Mouse (Mus musculus): ENCODE measurements at regions not wholly inside any gene's neighbourhood (a gene's known extent, or its start where the extent isn't known, plus 50 kb on each side); places are given as distances from the start of the nearest gene placed in this dataset.

DNA sequence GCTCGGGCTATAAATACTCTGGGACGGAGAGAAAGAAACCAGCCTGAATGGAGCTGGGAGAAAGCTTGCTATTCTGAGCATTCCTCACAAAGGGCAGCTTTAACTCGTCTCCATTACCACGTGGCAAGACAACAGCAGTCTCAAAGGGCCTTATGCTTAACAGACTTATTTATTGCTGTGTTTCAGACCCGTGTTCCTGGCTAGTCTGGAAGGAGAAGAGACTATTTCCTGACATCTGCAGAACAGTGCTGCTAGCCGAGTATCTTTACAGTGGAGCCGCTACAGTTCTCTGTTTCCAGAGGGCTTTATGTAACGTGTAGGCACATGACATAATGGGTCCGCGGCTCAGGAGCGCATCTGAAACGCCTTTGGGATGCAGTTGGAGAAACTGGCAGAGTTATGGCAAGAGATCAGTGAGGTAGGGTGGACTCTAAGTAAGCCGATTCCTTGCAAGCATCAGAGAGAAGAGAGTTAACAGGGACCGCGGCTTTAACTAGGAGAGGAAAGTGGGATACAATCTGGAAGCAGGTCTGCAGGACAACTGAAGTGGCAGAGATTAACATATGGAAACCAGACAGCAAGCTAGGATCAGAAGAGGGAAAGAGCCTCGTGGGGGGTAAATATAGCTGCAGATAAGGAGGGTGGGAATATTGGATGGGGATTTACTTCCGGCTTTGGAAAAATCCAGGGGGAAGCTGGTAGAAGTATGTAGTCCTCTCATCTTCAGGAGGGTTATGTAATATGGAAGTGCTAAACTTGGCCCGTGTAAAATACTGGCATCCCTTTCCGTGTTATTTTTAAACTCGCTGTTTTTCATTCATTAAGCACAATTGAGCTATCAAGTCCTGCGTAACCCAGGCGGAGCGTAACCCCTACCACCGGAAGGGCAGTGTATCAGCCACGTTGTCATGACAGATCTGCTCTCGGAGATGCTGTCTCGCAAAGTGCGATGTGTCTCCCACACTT lies 229.3 kb upstream of the Prickle1 start:
- DNase-seq (ENCODE audit: extremely low spot score in 1 of 2, low spot score in 1 of 2) = peak; percentile 18 to 40

GRCm38 (mm10) chr15:93821236-93821635 lies 225.5 kb upstream of the Prickle1 start:
- no peak for DNase-seq (ENCODE audit: extremely low spot score in 1 of 2, low spot score in 1 of 2)

DNA sequence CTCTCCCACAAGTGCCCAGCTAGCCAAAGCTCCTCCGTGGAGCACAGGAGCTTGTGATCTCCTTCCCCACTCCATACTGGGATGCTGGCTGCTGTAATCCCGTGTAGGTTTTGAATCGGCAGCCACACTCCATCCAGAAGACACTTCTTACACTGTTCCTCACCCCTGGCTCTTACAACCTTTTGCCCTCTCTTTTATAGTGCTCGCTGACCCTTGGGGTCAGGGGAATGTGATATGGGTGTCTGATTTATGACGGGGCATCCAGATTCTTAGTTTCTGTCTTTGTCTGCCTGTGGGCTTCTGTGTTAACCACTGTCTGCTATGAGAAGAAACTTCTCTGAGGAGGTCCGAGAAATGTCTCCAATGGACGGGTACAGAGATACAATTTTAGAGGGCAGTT lies 216.3 kb upstream of the Prickle1 start:
- DNase-seq (ENCODE audit: extremely low spot score in 1 of 2, low spot score in 1 of 2) = no peak

DNA sequence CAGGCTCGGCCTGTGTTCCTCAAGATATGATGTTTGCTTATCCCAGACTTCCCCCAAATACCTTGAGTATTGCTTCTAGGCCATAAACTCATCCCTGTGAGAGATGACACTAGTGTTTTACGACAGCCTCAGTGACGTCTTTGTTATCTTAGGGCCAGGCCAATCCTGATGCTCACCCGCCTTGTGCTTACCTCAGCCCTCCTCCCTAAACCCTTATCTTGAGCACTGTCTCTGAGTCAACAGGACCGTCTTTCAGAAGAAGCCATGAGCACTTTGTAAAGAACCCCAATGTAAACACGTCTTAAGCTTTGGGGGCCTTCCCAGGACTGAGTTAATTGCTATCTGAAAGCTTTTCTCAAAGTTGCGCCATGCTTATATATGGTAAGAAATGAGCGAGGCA lies 212.3 kb upstream of the Prickle1 start:
- no peak for DNase-seq (ENCODE audit: extremely low spot score in 1 of 2, low spot score in 1 of 2)

DNA sequence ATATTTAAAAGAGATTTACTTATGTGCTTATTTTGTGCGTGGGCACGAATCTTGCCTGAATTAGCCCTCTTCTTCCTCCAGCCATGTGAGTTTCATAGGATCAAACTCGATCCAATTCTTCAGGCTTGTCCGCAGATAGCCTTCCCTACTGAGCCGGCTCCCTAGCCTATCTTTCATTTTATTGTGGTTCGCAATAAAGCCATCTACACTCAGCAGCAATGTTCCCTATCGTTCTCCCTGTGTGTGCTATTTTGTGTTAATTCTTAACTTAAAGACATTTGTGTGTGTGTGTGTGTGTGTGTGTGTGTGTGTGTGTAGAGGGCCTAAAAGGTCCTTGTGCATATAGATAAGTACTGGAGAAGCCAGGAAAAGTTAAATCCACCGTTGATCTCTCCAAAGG lies 211.8 kb upstream of the Prickle1 start:
- DNase-seq (ENCODE audit: extremely low spot score in 1 of 2, low spot score in 1 of 2) = no peak

GRCm38 (mm10) chr15:93804703-93805102 lies 209.0 kb upstream of the Prickle1 start:
- DNase-seq (ENCODE audit: extremely low spot score in 1 of 2, low spot score in 1 of 2) = no peak

GRCm38 (mm10) chr15:93790531-93790930 lies 194.8 kb upstream of the Prickle1 start:
- DNase-seq (ENCODE audit: extremely low spot score in 1 of 2, low spot score in 1 of 2) = no peak

DNA sequence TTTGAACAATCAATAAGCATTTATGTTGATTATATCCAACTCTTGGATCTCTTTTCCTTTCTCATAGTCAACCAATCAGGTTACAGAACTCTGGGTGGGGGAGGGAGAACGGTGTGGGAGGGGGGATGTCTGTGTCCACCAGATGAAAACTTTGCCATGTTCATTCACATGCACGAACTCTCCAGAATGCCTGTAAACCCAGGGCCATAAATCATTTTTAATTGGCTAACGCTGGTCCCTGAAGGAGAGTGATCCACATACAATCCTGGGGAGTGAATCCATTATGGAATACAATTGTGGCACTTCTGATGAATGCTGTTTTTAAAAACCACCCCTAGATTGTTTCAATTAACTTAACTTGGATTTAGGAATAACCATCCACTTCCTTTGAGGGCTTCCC lies 194.1 kb upstream of the Prickle1 start:
- no peak for DNase-seq (ENCODE audit: extremely low spot score in 1 of 2, low spot score in 1 of 2)

- DNase-seq (ENCODE audit: extremely low spot score in 1 of 2, low spot score in 1 of 2) = no peak
Observed at GRCm38 (mm10) chr15:93787361-93787760, 191.7 kb upstream of the Prickle1 start.

DNA sequence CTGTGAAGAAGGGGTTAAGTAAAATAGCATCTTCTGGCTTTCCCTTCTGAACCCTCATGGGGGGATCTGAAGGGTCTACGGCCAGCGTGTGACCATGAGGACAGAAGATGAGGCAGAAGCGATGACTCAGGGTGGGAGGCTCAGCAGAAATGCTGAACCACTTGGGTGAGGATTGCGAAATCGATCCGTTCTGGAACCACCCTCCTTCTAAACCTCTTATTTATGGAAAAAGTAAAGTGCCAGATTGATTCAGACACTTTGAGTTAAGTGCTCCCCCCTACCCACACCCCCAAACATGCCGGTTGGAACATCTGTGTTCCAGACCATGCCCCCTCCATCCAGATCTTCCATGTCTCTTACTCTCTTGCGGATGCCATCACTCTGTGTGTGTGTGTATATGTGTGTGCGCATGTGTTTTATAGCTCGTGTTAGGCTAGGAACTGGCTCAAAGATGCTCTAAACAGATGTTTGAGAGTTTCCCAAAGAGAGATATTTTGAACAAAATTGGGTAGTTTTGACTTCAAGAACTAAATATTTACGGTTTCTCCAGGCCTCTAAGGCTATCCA lies 190.2 kb upstream of the Prickle1 start:
- no peak for DNase-seq (ENCODE audit: extremely low spot score in 1 of 2, low spot score in 1 of 2)

- no peak for DNase-seq (ENCODE audit: extremely low spot score in 1 of 2, low spot score in 1 of 2)
Observed at GRCm38 (mm10) chr15:93783736-93784135, 188.0 kb upstream of the Prickle1 start.

GRCm38 (mm10) chr15:93775199-93775745 lies 179.6 kb upstream of the Prickle1 start:
- peak; percentile 11 to 15 for DNase-seq (ENCODE audit: extremely low spot score in 1 of 2, low spot score in 1 of 2)

GRCm38 (mm10) chr15:93774340-93774739 lies 178.6 kb upstream of the Prickle1 start:
- no peak for DNase-seq (ENCODE audit: extremely low spot score in 1 of 2, low spot score in 1 of 2)

DNA sequence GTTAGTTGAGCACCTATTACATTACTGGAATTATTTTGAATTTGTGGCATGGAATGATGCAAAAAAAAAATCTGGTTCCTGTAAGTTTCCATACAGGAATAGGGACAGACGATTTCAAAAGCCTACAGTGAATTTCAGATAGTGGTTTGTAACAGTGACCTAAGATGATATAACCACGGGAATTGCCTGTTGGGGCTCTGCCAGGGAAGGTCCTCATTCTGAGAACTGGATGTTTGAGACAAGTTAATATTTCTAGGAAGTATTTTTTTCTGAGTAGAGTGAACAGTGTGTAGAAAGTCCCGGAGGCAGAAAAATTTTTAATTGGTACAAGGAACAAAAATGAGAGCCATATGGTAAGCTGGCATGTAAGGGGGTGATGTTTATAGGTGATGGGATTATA lies 171.3 kb upstream of the Prickle1 start:
- no peak for DNase-seq (ENCODE audit: extremely low spot score in 1 of 2, low spot score in 1 of 2)

DNA sequence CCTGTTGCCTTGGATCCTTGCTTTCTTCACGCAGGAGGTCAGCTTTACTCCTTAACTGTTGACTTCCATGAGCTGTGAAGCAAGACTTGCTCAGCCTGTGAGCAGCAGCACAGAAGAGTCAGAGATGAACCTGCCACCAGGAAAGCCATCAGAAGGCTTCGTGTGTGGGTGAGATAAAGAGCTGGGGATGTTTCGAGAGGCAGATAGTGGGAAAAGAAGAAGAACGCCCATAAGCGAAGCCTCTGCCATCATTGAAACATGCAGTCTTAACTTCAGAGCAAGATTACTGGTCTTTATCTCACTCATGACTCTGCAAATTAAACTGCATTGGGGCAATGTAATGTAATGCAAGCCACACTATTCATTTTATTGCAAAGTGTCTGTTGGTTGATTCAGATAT lies 167.4 kb upstream of the Prickle1 start:
- DNase-seq (ENCODE audit: extremely low spot score in 1 of 2, low spot score in 1 of 2) = no peak

DNA sequence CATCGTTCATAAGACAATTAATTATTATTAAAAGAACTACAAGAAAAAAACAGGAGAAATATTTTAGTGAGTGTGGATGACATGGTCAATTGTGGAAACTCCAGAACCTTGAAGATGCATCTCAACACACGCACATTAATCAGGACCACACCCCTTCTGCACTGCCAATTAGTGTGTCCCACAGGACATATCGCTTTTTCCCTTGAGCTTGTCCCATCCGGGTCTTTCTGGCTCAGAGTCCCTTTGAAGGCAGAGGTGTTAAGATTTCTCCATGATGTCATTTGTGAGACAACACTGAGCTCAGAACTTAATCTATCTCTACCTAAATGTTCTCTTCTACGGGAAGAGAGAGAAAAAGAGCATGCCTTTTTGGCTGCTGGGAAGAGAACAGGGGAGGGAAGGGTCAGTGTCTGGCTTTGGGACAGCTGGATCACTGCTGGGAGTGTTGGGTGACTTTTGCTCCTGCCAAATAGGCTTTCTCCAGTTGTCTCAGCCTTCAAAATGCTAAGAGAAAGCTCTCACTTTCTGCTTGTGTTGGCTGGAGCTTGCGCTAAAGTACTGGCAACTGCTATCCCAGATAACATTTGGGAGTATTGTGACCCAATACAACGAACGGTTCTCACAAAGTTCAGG lies 162.6 kb upstream of the Prickle1 start:
- no peak for DNase-seq (ENCODE audit: extremely low spot score in 1 of 2, low spot score in 1 of 2)

DNA sequence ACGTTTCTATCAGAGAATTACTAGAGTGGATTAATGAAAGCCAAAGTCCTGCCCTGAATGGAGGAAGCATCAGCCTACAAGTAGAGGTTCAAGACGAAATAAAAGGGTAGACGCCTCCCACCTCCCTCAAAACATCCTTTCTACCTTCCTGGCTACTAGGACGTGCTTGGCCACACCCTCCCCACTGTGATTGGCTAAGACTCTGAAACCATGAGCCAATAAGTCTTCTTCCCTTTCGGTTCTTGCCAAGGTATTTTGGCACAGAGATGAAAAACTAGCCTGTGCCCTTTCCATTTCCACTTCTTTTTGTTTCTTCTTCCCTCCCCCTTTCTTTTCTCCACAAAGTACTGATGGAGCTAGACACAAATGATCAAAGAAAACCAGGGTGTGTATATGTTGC lies 160.3 kb upstream of the Prickle1 start:
- DNase-seq (ENCODE audit: extremely low spot score in 1 of 2, low spot score in 1 of 2) = no peak

- no peak for DNase-seq (ENCODE audit: extremely low spot score in 1 of 2, low spot score in 1 of 2)
Observed at GRCm38 (mm10) chr15:93751817-93752216, 156.1 kb upstream of the Prickle1 start.

GRCm38 (mm10) chr15:93750953-93751352 lies 155.3 kb upstream of the Prickle1 start:
- peak; percentile 6 to 15 for DNase-seq (ENCODE audit: extremely low spot score in 1 of 2, low spot score in 1 of 2)

GRCm38 (mm10) chr15:93744191-93744945 lies 148.7 kb upstream of the Prickle1 start:
- no peak for DNase-seq (ENCODE audit: extremely low spot score in 1 of 2, low spot score in 1 of 2)

Measured in layer of hippocampus, postnatal 25 days (tissue).